Mouse (Mus musculus) stomach, postnatal 0 days (tissue): ENCODE data around the gene Lats1. TPM values are rescaled to one million over a fixed set of nuclear protein-coding genes. Genes with fewer than 3 reads are reported as not detected.

Source experiments
- ATAC-seq: fragments of 200-750 bp; cut with Nextera tagmentation; 2 replicates; pipeline ENCODE4 v1.8.0; 2017; ENCODE audit not compliant: low FRiP score, low TSS enrichment
- DNase-seq: peaks from one replicate; pipeline ENCODE4 v3.0.0-alpha.2; 2016; ENCODE audit warnings: low spot score
- H3K27ac ChIP-seq: fragments of 300-500 bp; sonication (generic); replicated peaks from 2 replicates; pipeline ENCODE4 v1.5.1; 2014; ENCODE audit warnings: mild to moderate bottlenecking, control low read depth
- H3K27me3 ChIP-seq: fragments of 300-500 bp; sonication (generic); 2 replicates; pipeline ENCODE4 v1.6.1; 2014; ENCODE audit warnings: low read length; ENCODE audit not compliant: control insufficient read depth, insufficient read depth
- H3K36me3 ChIP-seq: fragments of 300-500 bp; sonication (generic); 2 replicates; pipeline ENCODE4 v1.6.1; 2014; ENCODE audit warnings: low read length, mixed read lengths; ENCODE audit not compliant: control insufficient read depth, insufficient read depth
- H3K4me1 ChIP-seq: fragments of 300-500 bp; sonication (generic); replicated peaks from 2 replicates; pipeline ENCODE4 v1.6.1; 2014; ENCODE audit warnings: antibody characterized with exemption; ENCODE audit not compliant: control insufficient read depth, insufficient read depth
- H3K4me2 ChIP-seq: fragments of 300-500 bp; sonication (generic); replicated peaks from 2 replicates; pipeline ENCODE4 v1.6.1; 2014; ENCODE audit warnings: low read depth, mild to moderate bottlenecking, control low read depth, moderate library complexity
- H3K4me3 ChIP-seq: fragments of 300-500 bp; sonication (generic); 2 replicates; pipeline ENCODE4 v1.5.1; 2014; ENCODE audit warnings: low read depth, low read length, control low read depth
- H3K9ac ChIP-seq: fragments of 300-500 bp; sonication (generic); 2 replicates; pipeline ENCODE4 v1.6.1; 2014; ENCODE audit warnings: mild to moderate bottlenecking, low read length, control low read depth, mixed read lengths
- H3K9me3 ChIP-seq: fragments of 300-500 bp; sonication (generic); 2 replicates; pipeline ENCODE4 v1.6.1; 2016; ENCODE audit warnings: low read length; ENCODE audit not compliant: control insufficient read depth
- CTCF ChIP-seq: IDR thresholded peaks from 2 replicates; pipeline ENCODE4 v1.5.1; 2016; ENCODE audit warnings: antibody characterized with exemption, low read depth, mild to moderate bottlenecking, moderate library complexity
- EP300 ChIP-seq: optimal IDR thresholded peaks from 2 replicates; pipeline ENCODE3; 2016; ENCODE audit warnings: antibody characterized with exemption
- WGBS: fragments of 180-500 bp; shearing (Covaris S2); extraction: QIAGEN DNeasy Blood & Tissue Kit; methylation state at CpG from one replicate; pipeline ENCODE4 v1.1.7; 2014; 5-methylcytosine and 5-hydroxymethylcytosine counted together
- polyA plus RNA-seq: library from polyadenylated mRNA; unstranded; fragments of >200 nt; fragmentation: Nextera tagmentation; extraction: Ambion mirVana; gene quantifications from 2 replicates; pipeline ENCODE4 v1.2.1, GENCODE M21; 2015

The Lats1 gene
- polyA plus RNA-seq, result 4.7 TPM in 2 replicates

GRCm38 (mm10) chr10:7680731-7681301, at the start of gene Lats1, which contains the start of gene Pcmt1:
Gene Lats1 (plus strand): TSS chr10:7681214.
Gene Pcmt1 (minus strand): TSS chr10:7681136.
- H3K36me3 ChIP-seq, result no peaks in the 10 kb centered on the region
- WGBS, result under 1% methylated on average over 64 of the region's 65 CpGs

GRCm38 (mm10) chr10:7640366-7640765, 40.6 kb upstream of the Lats1 start:
- H3K4me3 ChIP-seq, result no peak overlapping the region
- DNase-seq, result no peak
- WGBS, result 95% methylated on average over 12 of the region's 12 CpGs
- no peak for ATAC-seq
- H3K9me3 ChIP-seq, result no peaks in the 10 kb centered on the region
- no peak overlapping the region for H3K27ac ChIP-seq
- H3K4me2 ChIP-seq, result no peak overlapping the region
- H3K36me3 ChIP-seq, result peaks cover 6% of the 10 kb centered on the region; the same call in 1 of the 2 replicates
- no peaks in the 10 kb centered on the region for H3K27me3 ChIP-seq
- TF ChIP-seq EP300 (no peak), CTCF (no peak)
- H3K9ac ChIP-seq, result no peak overlapping the region
- H3K4me1 ChIP-seq, result no peaks in the 10 kb centered on the region

More at GRCm38 (mm10) chr10:7680731-7681301, at the start of gene Lats1, which contains the start of gene Pcmt1:
- ATAC-seq (peak; percentile 86), DNase-seq (peak; percentile 91)
- Histone ChIP-seq H3K27me3 (no peaks in the 10 kb centered on the region), H3K4me3 (peak within 1 kb of the TSS; percentile 98), H3K9ac (peak within 1 kb of the TSS; percentile 100), H3K4me2 (peak within 1 kb of the TSS; percentile 74), H3K9me3 (no peaks in the 10 kb centered on the region), H3K4me1 (peaks cover 6% of the 10 kb centered on the region; the same call in 1 of the 2 replicates), H3K27ac (peak within 1 kb of the TSS; percentile 99)
- TF ChIP-seq CTCF, result no peak
- no peak for TF ChIP-seq EP300

GRCm38 (mm10) chr10:7645911-7646310, 35.1 kb upstream of the Lats1 start:
- 87% methylated on average over 2 of the region's 2 CpGs for WGBS

GRCm38 (mm10) chr10:7649059-7649458, 32.0 kb upstream of the Lats1 start:
- peaks cover 13% of the 10 kb centered on the region for H3K36me3 ChIP-seq
- 85% methylated on average over 4 of the region's 4 CpGs for WGBS

More at GRCm38 (mm10) chr10:7645911-7646310, 35.1 kb upstream of the Lats1 start:
- H3K27ac ChIP-seq, result no peak overlapping the region
- H3K4me3 ChIP-seq, result no peak overlapping the region
- H3K27me3 ChIP-seq, result no peaks in the 10 kb centered on the region
- ATAC-seq (no peak), DNase-seq (no peak)
- no peaks in the 10 kb centered on the region for H3K4me1 ChIP-seq
- no peaks in the 10 kb centered on the region for H3K9me3 ChIP-seq
- no peak for TF ChIP-seq EP300
- TF ChIP-seq CTCF, result no peak
- H3K4me2 ChIP-seq, result no peak overlapping the region
- no peak overlapping the region for H3K9ac ChIP-seq
- peaks cover 14% of the 10 kb centered on the region for H3K36me3 ChIP-seq

GRCm38 (mm10) chr10:7651057-7651456, 30.0 kb upstream of the Lats1 start:
- Histone ChIP-seq H3K27ac (no peak overlapping the region), H3K9ac (no peak overlapping the region), H3K4me1 (no peaks in the 10 kb centered on the region), H3K36me3 (peaks cover 11% of the 10 kb centered on the region), H3K27me3 (no peaks in the 10 kb centered on the region), H3K4me3 (no peak overlapping the region), H3K4me2 (no peak overlapping the region), H3K9me3 (no peaks in the 10 kb centered on the region)
- WGBS, result 94% methylated on average over 2 of the region's 2 CpGs
- no peak for DNase-seq
- ATAC-seq, result no peak
- no peak for TF ChIP-seq CTCF
- TF ChIP-seq EP300, result no peak

More at GRCm38 (mm10) chr10:7649059-7649458, 32.0 kb upstream of the Lats1 start:
- no peak overlapping the region for H3K27ac ChIP-seq
- H3K9ac ChIP-seq, result no peak overlapping the region
- H3K27me3 ChIP-seq, result no peaks in the 10 kb centered on the region
- no peak for DNase-seq
- no peak overlapping the region for H3K4me3 ChIP-seq
- H3K4me2 ChIP-seq, result no peak overlapping the region
- no peak for ATAC-seq
- TF ChIP-seq CTCF, result no peak
- no peak for TF ChIP-seq EP300
- H3K9me3 ChIP-seq, result no peaks in the 10 kb centered on the region
- H3K4me1 ChIP-seq, result no peaks in the 10 kb centered on the region

GRCm38 (mm10) chr10:7662471-7663141, 18.4 kb upstream of the Lats1 start:
- peak overlapping the region; percentile 79 for H3K9ac ChIP-seq
- peak overlapping the region; percentile 81 for H3K4me3 ChIP-seq
- under 1% methylated on average over 44 of the region's 44 CpGs for WGBS
- TF ChIP-seq EP300 (no peak), CTCF (no peak)
- no peaks in the 10 kb centered on the region for H3K4me1 ChIP-seq
- H3K27ac ChIP-seq, result peak overlapping the region; percentile 93
- no peaks in the 10 kb centered on the region for H3K9me3 ChIP-seq
- DNase-seq (peak; percentile 39), ATAC-seq (peak; percentile 84)
- H3K4me2 ChIP-seq, result peak overlapping the region; percentile 81
- H3K27me3 ChIP-seq, result no peaks in the 10 kb centered on the region
- no peaks in the 10 kb centered on the region for H3K36me3 ChIP-seq
